Mouse (Mus musculus): ENCODE results near the gene Ms4a15. TPM values are rescaled to one million over a fixed set of nuclear protein-coding genes. Genes with fewer than 3 reads are reported as not detected.
A peak's percentile ranks its signal among the peaks of the same experiment; 100 is the strongest.

Gene Ms4a15
- polyA plus RNA-seq, 1 experiment from 2014 or later: not detected

DNA sequence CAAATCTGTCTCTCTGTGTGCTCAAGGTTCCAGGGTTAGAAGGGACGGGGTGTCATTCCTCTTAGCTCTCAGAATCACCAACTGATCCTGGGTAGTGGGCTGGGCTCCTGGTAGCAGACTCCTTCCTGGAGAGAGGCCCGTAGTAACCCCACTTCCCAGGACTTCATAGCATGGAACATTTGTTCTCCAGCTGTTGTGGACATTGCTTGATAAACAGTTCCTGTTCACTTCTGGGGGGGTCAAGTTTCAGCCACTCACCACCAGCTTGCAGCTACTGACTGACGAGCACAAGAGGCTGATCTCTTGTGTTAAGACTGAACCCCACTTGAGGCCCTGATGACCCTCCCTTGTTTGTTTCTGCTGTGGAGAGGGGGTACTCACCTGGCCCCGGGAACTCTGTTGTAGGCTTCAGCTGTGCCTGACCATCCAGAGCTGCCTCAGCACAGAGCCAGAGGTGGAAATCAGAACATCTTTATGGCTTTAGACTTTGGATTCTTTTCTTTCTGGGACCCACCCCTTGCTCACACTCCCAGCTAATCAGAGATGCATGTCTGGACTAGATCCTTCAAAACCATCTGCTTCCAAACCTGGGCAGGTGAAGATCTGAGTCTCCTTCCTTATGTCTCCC is 18.7 kb downstream of the Ms4a15 start, which contains the start of gene Ms4a10:
TSS of gene Ms4a10 (minus strand) at position 433 of the 628 bp plus-strand sequence.
- H3K9ac ChIP-seq (replicated peaks; ENCODE audit: low read depth, low read length): no peak within 1 kb of the TSS
- H3K9me3 ChIP-seq (ENCODE audit: control insufficient read depth, low read depth, low read length): peaks cover 5% of the 10 kb centered on the region; the same call in 1 of the 2 replicates
- H3K4me3 ChIP-seq (ENCODE audit: low read depth, low read length): no peak within 1 kb of the TSS
- H3K27ac ChIP-seq (ENCODE audit: low read length): peak within 1 kb of the TSS; percentile 78
- WGBS: 20% methylated on average over 4 of the region's 4 CpGs
- no peaks in the 10 kb centered on the region for H3K27me3 ChIP-seq (ENCODE audit: control insufficient read depth, insufficient read depth, low read length)
- H3K4me1 ChIP-seq (ENCODE audit: control insufficient read depth, insufficient read depth, low read length): peaks cover 16% of the 10 kb centered on the region
- H3K36me3 ChIP-seq (ENCODE audit: control insufficient read depth, insufficient read depth, low read length): no peaks in the 10 kb centered on the region
- peak; percentile 74; the same call in 1 of the 2 replicates for ATAC-seq (ENCODE audit: insufficient number of reproducible peaks, insufficient read depth, low FRiP score, low read depth)
- no peak within 1 kb of the TSS for H3K4me2 ChIP-seq (replicated peaks; ENCODE audit: low read depth, low read length)

DNA sequence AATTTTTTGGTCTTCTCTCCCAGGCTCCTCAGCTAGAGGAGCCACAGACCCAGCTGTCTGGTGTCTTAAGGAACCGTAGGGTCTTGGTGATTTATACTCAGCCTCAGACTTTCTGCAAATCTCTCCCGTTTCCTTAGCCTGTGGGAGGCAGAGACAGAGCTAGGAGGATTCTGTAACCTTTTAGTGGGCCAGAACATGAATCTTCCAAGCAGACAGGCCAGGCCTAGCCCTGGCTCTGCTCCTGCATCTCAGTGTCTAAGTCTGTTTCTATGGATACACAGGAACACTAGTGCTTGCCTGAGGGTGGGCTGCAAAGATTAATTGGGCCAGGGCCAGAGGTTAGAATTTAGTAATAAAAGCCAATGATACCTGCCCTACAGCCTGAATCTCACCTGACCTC is 19.9 kb downstream of the Ms4a15 start:
- WGBS: 33% methylated on average over 2 of the region's 2 CpGs
- Histone ChIP-seq H3K9me3 (ENCODE audit: control insufficient read depth, low read depth, low read length) (peaks cover 5% of the 10 kb centered on the region; the same call in 1 of the 2 replicates), H3K4me2 (replicated peaks; ENCODE audit: low read depth, low read length) (no peak overlapping the region), H3K27ac (ENCODE audit: low read length) (peak overlapping the region; percentile 78), H3K9ac (replicated peaks; ENCODE audit: low read depth, low read length) (no peak overlapping the region), H3K36me3 (ENCODE audit: control insufficient read depth, insufficient read depth, low read length) (no peaks in the 10 kb centered on the region), H3K4me1 (ENCODE audit: control insufficient read depth, insufficient read depth, low read length) (peaks cover 16% of the 10 kb centered on the region), H3K4me3 (ENCODE audit: low read depth, low read length) (no peak overlapping the region), H3K27me3 (ENCODE audit: control insufficient read depth, insufficient read depth, low read length) (no peaks in the 10 kb centered on the region)
- ATAC-seq (ENCODE audit: insufficient number of reproducible peaks, insufficient read depth, low FRiP score, low read depth): peak; percentile 46; the same call in 1 of the 2 replicates

DNA sequence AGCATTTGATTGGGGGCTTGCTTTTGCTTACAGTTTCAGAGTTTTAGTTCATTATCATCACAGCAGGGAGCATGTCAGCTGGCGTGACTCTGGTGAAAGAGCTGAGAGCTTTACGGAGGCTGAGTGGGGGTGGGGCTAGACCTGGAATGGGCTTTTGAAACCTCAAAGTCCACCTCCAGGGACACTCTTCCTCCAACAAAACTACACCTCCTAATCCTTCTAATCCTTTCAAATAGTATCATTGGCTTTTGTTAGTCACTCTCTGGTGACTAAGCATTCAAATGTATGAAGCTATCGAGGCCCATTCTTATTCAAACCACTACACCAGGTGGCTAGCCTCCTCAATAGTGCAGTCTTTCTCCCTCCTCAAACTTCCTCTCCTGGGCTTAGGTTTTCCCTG is 20.4 kb downstream of the Ms4a15 start:
- peaks cover 5% of the 10 kb centered on the region; the same call in 1 of the 2 replicates for H3K9me3 ChIP-seq (ENCODE audit: control insufficient read depth, low read depth, low read length)
- H3K27me3 ChIP-seq (ENCODE audit: control insufficient read depth, insufficient read depth, low read length): no peaks in the 10 kb centered on the region
- H3K4me3 ChIP-seq (ENCODE audit: low read depth, low read length): no peak overlapping the region
- H3K4me2 ChIP-seq (replicated peaks; ENCODE audit: low read depth, low read length): no peak overlapping the region
- no peak for ATAC-seq (ENCODE audit: insufficient number of reproducible peaks, insufficient read depth, low FRiP score, low read depth)
- H3K9ac ChIP-seq (replicated peaks; ENCODE audit: low read depth, low read length): no peak overlapping the region
- WGBS: 63% methylated on average over 3 of the region's 3 CpGs
- H3K27ac ChIP-seq (ENCODE audit: low read length): peak overlapping the region; percentile 68
- H3K4me1 ChIP-seq (ENCODE audit: control insufficient read depth, insufficient read depth, low read length): peaks cover 16% of the 10 kb centered on the region
- no peaks in the 10 kb centered on the region for H3K36me3 ChIP-seq (ENCODE audit: control insufficient read depth, insufficient read depth, low read length)

DNA sequence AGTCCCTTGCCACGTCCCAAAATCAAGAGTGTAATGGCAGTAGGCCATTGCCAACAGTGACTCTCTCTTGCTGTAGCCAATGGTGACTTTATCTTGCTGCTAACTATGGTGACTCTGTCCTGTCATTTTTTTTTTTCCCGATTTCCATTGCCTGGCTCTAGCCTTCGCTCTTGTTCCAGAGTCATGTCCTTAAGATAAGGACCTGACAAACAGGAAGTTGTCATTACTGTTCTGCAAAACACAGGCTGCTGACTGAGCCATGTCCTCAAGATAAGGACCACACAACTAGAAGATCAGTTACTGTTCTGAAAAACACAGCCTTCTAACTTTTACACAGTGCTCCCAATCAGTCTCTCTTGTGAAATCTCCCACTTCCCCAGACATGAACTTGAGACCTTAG is 22.6 kb downstream of the Ms4a15 start:
- Histone ChIP-seq H3K27ac (ENCODE audit: low read length) (no peak overlapping the region), H3K9me3 (ENCODE audit: control insufficient read depth, low read depth, low read length) (peaks cover 5% of the 10 kb centered on the region; the same call in 1 of the 2 replicates), H3K27me3 (ENCODE audit: control insufficient read depth, insufficient read depth, low read length) (no peaks in the 10 kb centered on the region), H3K9ac (replicated peaks; ENCODE audit: low read depth, low read length) (no peak overlapping the region), H3K4me3 (ENCODE audit: low read depth, low read length) (no peak overlapping the region), H3K36me3 (ENCODE audit: control insufficient read depth, insufficient read depth, low read length) (no peaks in the 10 kb centered on the region), H3K4me2 (replicated peaks; ENCODE audit: low read depth, low read length) (no peak overlapping the region), H3K4me1 (ENCODE audit: control insufficient read depth, insufficient read depth, low read length) (peaks cover 13% of the 10 kb centered on the region)
- WGBS: 75% methylated on average over 3 of the region's 3 CpGs
- no peak for ATAC-seq (ENCODE audit: insufficient number of reproducible peaks, insufficient read depth, low FRiP score, low read depth)

DNA sequence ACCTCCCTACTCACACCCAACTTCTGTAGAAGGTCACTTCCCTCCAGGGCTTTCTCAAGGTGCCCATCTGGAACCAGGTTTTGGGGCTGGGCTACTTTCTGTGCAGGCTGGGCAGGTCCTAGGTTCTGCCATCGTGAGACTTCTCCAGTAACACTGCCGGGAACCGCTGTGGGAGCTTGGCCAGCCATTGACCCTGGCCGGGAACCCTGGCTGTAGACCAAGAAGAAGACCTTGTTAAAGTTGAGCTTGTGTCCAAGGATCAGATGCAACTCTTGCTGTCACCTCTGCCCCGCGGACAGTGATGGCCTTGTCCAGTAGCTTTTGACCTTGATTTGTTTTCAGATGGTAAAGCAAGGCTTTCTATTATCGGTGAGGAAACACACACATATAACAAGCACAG is 24.5 kb downstream of the Ms4a15 start:
- Histone ChIP-seq H3K27me3 (ENCODE audit: control insufficient read depth, insufficient read depth, low read length) (no peaks in the 10 kb centered on the region), H3K9me3 (ENCODE audit: control insufficient read depth, low read depth, low read length) (peaks cover 5% of the 10 kb centered on the region; the same call in 1 of the 2 replicates), H3K27ac (ENCODE audit: low read length) (no peak overlapping the region), H3K9ac (replicated peaks; ENCODE audit: low read depth, low read length) (no peak overlapping the region), H3K36me3 (ENCODE audit: control insufficient read depth, insufficient read depth, low read length) (no peaks in the 10 kb centered on the region), H3K4me3 (ENCODE audit: low read depth, low read length) (no peak overlapping the region), H3K4me1 (ENCODE audit: control insufficient read depth, insufficient read depth, low read length) (peaks cover 3% of the 10 kb centered on the region; the same call in 1 of the 2 replicates), H3K4me2 (replicated peaks; ENCODE audit: low read depth, low read length) (no peak overlapping the region)
- 93% methylated on average over 7 of the region's 7 CpGs for WGBS
- no peak for ATAC-seq (ENCODE audit: insufficient number of reproducible peaks, insufficient read depth, low FRiP score, low read depth)

DNA sequence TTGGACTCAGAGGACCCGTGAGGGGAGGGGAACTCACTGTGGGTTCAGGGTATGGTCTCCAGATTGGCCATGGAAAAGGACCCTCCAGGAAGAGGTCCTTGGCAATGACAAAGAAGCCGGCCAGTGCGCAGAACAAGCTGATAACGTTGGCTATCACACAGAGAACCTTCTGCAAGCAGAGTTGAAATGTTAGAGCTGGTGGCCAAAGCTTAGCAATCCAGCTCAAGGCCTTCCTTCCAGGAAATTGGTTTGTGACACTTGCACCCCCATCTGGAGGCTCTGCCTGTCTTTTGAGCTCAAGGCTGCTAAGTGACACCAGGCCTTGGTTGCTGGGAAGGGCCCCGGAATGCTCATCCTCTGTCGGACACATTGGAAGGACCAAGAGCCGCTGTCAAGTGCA is 27.3 kb downstream of the Ms4a15 start:
- H3K36me3 ChIP-seq (ENCODE audit: control insufficient read depth, insufficient read depth, low read length): no peaks in the 10 kb centered on the region
- no peak overlapping the region for H3K9ac ChIP-seq (replicated peaks; ENCODE audit: low read depth, low read length)
- H3K9me3 ChIP-seq (ENCODE audit: control insufficient read depth, low read depth, low read length): no peaks in the 10 kb centered on the region
- no peak for ATAC-seq (ENCODE audit: insufficient number of reproducible peaks, insufficient read depth, low FRiP score, low read depth)
- H3K4me2 ChIP-seq (replicated peaks; ENCODE audit: low read depth, low read length): no peak overlapping the region
- H3K4me1 ChIP-seq (ENCODE audit: control insufficient read depth, insufficient read depth, low read length): no peaks in the 10 kb centered on the region
- WGBS: 90% methylated on average over 7 of the region's 7 CpGs
- no peak overlapping the region for H3K4me3 ChIP-seq (ENCODE audit: low read depth, low read length)
- H3K27me3 ChIP-seq (ENCODE audit: control insufficient read depth, insufficient read depth, low read length): no peaks in the 10 kb centered on the region
- H3K27ac ChIP-seq (ENCODE audit: low read length): no peak overlapping the region

DNA sequence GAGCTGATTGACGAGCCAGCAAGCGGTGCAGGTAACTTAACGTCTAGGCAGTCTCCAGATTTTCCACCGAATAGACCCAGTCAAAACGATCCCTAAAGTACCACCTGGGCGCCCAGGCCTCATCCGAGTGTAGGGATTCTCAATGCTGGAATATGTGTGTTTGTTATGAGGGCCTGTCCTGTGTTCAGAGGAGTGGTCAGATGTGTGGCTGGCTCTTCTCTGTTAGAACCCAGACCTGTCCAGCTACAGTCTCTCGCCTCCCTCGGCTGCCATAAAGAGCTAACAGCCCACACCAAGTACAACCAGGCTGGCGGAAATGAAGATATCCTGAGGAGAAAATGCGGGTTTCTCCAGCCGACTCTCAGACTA is 33.1 kb downstream of the Ms4a15 start:
- no peak overlapping the region for H3K9ac ChIP-seq (replicated peaks; ENCODE audit: low read depth, low read length)
- no peak overlapping the region for H3K27ac ChIP-seq (ENCODE audit: low read length)
- no peaks in the 10 kb centered on the region for H3K9me3 ChIP-seq (ENCODE audit: control insufficient read depth, low read depth, low read length)
- H3K36me3 ChIP-seq (ENCODE audit: control insufficient read depth, insufficient read depth, low read length): no peaks in the 10 kb centered on the region
- no peaks in the 10 kb centered on the region; the same call in 1 of the 2 replicates for H3K4me1 ChIP-seq (ENCODE audit: control insufficient read depth, insufficient read depth, low read length)
- H3K4me2 ChIP-seq (replicated peaks; ENCODE audit: low read depth, low read length): no peak overlapping the region
- no peak for ATAC-seq (ENCODE audit: insufficient number of reproducible peaks, insufficient read depth, low FRiP score, low read depth)
- H3K4me3 ChIP-seq (ENCODE audit: low read depth, low read length): no peak overlapping the region
- 44% methylated on average over 12 of the region's 12 CpGs for WGBS
- H3K27me3 ChIP-seq (ENCODE audit: control insufficient read depth, insufficient read depth, low read length): no peaks in the 10 kb centered on the region

DNA sequence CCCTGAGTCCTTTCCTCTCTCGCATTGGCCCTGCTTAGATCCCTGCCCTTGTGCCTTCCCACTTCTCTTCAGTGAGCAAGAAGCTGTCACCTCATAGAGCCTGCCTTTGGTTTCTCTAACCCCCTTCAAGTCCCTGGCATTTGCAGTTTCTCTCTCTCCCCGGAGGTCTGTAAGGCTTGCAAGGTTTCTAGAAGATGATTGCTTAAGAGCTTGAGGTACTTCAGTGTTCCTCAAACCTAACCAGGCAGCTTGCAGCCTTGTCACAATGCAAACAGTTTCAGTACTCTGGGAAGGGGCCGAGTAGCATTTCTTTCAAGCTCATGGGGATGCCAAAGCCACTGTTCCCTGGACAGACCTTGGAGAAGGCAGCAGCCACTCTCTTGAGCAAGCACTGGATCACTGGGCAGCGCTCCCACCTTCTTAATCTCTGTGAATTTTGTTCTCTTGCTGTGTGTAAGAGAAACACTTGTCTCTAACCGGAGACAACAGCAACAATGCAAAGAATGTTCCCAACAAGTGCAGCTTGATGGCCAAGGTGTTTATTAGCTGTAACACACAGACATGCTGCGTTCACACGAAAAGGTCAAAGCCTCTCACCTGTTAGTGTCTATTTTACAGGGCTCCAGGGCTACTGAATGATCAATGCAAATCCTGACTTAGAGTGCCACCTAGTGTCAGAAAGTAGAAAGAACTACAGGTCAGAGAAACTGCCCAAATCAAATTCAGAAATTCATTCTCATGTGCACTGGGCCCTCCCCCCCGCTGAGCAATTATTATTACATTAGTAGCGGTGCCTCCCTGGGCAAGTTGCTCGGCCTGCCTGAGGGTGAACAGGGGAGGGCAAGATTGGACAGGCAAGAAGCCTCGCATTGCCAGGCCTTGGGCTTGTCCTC is 33.7 kb downstream of the Ms4a15 start:
- no peak overlapping the region for H3K27ac ChIP-seq (ENCODE audit: low read length)
- no peaks in the 10 kb centered on the region for H3K36me3 ChIP-seq (ENCODE audit: control insufficient read depth, insufficient read depth, low read length)
- peak; percentile 47; the same call in 1 of the 2 replicates for ATAC-seq (ENCODE audit: insufficient number of reproducible peaks, insufficient read depth, low FRiP score, low read depth)
- 27% methylated on average over 11 of the region's 11 CpGs for WGBS
- H3K9me3 ChIP-seq (ENCODE audit: control insufficient read depth, low read depth, low read length): no peaks in the 10 kb centered on the region
- H3K9ac ChIP-seq (replicated peaks; ENCODE audit: low read depth, low read length): no peak overlapping the region
- no peaks in the 10 kb centered on the region; the same call in 1 of the 2 replicates for H3K4me1 ChIP-seq (ENCODE audit: control insufficient read depth, insufficient read depth, low read length)
- H3K27me3 ChIP-seq (ENCODE audit: control insufficient read depth, insufficient read depth, low read length): no peaks in the 10 kb centered on the region
- no peak overlapping the region for H3K4me3 ChIP-seq (ENCODE audit: low read depth, low read length)
- H3K4me2 ChIP-seq (replicated peaks; ENCODE audit: low read depth, low read length): no peak overlapping the region
